Mouse (Mus musculus) mesoderm, embryonic 11.5 days (tissue): Measurements from ENCODE around the gene Scly.

Source experiments
- DNase-seq: peaks from one replicate; pipeline ENCODE4 v3.0.0-alpha.2; 2012; ENCODE audit warnings: low read depth, low spot score

Scly gene

GRCm38 (mm10) chr1:91299707-91300426, 1.7 kb downstream of the Scly start:
- DNase-seq = peak; percentile 20

DNA sequence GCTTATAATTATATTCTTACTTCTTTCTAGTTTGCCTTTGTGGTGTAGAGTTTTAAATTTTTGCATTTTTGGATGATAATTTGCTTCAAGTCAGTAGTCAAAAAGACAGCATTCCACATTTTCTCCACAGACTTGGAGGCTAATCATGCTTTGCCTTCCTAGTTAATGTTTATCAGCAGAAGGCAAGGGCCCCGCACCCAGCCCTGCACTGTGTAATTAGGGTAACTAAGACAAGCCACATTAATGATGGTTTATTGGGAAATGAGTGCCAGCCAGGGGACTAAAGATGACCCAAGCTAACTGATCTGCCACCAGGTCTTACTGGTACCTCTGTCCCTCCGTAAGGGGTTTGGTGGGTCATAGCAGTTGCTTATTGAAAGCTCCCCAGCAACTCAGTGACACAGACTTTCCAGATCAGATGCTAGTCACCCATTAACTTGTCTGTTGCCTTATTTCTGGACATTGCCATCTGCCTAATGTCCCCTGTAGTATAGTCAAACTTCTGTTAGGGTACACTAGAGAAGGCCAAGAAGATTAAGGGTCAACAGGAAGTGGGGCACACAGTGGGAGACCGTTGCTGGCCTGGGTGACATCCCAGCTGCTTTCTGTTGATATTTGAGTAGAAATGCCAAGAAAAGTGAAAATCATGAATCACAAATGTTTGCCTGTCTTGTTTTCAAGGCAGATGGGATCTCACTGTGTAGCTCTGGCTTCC, 3.2 kb downstream of the Scly start:
- no peak for DNase-seq

GRCm38 (mm10) chr1:91302021-91302420, 3.9 kb downstream of the Scly start:
- DNase-seq = no peak

DNA sequence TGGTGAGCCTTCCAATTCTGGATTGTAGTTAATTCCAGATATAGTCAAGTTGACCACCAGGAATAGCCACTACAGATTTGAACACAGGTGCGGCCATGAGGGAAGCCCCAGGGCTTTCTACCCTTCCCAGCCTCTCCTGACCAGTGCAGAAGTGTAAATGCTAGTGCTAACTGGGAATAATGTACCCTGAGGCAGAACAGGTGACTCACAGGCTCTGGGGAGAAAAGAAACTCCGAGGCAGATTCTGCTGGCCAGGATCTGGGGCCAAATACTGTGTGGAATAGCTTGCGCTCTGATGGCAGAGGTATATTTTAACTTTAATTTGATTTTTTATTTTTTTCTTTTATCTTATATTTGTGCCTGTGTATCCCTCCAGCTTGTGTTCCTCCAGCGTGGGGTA, 6.5 kb downstream of the Scly start:
- DNase-seq = no peak

DNA sequence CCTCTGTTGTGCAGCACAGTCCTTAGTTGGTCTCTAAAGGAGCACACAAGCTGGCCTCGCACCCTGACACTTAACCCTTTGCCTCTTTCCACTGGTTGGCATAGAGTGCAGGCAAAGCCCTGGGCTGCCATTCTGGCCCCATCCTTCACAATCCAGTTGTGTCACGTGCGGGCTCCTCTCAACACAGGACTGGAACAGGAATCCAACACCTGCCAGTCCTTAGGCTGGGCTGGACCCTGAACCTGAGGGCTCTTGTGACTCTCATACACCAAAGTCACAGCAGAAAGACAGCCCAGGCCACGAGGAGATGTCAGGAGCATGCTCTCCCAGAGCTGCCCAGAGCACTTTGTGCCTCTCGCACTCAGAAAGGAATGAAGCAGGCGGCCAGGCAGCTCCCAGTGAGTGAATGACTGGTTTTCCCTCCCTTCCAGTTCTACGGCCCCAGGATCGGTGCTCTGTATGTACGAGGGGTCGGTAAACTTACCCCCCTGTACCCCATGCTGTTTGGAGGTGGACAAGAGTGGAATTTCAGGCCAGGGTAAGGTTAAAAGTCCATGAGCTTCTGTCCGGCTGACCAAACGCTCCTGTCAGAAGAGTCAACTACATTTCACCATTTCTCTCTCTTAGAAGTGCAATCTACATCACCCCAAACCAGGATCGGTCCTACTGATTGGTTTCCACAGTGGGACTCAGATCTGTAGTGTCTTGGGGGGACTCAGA, 11.4 kb downstream of the Scly start:
- no peak for DNase-seq

DNA sequence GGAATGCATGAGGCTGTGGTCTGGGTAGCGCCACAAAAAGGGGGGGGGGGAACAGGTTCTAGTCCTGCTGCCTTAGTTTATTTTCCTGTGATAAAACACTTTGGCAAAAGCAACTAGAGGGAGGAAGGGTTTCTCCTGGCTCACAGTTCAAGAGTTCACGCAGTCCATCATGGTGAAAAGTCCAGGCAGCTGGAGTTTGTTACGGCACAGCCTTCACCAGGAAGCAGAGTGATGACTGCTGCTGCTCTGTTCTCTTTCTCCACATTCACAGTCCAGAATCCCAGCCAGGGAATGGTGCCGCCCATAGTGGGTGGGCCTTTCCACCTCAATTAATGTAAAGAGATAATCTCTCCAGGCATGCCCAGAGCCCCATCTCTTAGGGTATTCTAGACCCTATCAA, 14.1 kb downstream of the Scly start:
- DNase-seq = no peak

GRCm38 (mm10) chr1:91313251-91313650, 15.1 kb downstream of the Scly start:
- DNase-seq = peak; percentile 23

DNA sequence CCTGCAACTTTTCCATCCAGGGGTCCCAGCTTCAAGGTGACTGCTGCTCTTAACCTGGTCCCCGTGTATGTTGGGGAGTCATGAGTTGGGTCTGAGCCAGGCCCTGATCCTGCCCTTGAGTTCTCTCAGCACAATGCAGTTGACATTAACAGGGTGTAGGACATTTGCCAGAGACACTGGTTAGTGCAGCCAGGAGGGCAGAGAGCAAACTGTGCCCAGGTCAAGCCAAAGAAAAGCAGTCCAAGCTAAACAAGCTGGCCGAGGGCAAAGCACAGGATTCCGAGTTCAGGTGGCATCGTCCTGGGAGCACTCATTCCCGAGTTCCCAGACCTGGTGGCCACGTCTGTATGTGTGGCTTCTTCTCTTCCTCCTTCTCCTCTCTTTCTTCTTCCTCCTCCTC, 19.5 kb downstream of the Scly start:
- no peak for DNase-seq

GRCm38 (mm10) chr1:91321760-91322438, 23.8 kb downstream of the Scly start, which contains the start of gene Espnl:
TSS of gene Espnl (plus strand) at chr1:91322075.
- no peak for DNase-seq

DNA sequence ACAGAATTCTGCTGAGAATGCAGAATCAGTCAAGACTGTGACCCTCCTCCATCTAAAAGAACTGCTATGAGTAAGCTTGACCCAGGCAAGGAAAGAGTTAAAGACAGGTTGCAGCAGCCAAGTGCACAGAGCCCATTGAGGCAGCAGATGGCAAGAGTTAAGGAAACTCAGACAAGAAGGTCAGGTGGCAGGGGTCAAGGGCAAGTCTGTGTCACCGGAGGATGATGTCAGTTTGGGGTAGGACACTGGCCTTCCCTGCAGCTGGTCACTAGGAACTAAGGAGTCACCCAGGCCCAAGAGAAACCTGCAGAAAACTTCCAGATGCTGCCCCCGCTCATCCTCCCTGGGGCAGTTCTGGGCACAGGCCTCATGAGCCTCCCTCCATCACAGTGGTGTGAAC, 26.5 kb downstream of the Scly start:
- DNase-seq = no peak

GRCm38 (mm10) chr1:91325488-91326042, 27.4 kb downstream of the Scly start:
- no peak for DNase-seq

GRCm38 (mm10) chr1:91332102-91332501, 34.0 kb downstream of the Scly start:
- DNase-seq = no peak

GRCm38 (mm10) chr1:91333582-91333981, 35.4 kb downstream of the Scly start:
- no peak for DNase-seq

DNA sequence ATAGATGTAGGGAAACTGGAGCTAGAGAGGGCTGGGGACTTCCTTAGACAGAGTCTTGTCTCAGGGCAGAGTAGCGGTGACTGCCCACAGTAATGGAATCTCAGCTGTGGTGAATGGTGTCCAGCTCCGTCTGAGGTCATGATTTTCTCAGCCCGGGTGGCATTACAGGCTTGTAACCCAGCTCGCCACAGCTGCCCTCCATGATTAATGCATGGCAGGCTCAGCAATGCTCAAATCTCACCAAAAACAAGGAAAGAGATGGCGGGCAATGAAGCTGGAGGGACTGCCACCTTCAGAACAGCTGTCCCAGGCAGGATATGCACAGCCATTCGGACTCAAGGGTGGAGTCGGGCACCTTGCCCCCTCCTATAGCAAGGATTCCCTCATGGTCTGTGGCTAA, 39.2 kb downstream of the Scly start:
- no peak for DNase-seq

DNA sequence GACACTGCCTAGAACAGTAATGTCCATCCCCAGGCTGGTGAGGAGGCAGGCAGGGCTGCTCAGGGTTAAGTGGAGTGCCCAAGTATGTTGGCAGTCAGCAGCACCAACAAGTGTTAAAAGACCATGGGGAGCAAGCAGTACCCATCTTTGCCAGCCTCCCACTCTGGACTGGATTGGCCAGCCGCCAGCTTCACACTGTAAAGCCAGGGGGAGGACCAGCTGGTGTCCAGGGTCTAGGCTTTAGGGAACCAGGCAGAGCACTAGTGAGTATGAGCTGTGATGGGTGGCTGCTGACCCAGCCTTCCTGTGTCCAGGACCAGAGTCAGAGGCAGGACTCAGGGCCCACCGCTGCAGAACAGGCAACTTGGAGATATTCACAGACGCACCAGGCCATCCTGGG, 45.9 kb downstream of the Scly start:
- no peak for DNase-seq

DNA sequence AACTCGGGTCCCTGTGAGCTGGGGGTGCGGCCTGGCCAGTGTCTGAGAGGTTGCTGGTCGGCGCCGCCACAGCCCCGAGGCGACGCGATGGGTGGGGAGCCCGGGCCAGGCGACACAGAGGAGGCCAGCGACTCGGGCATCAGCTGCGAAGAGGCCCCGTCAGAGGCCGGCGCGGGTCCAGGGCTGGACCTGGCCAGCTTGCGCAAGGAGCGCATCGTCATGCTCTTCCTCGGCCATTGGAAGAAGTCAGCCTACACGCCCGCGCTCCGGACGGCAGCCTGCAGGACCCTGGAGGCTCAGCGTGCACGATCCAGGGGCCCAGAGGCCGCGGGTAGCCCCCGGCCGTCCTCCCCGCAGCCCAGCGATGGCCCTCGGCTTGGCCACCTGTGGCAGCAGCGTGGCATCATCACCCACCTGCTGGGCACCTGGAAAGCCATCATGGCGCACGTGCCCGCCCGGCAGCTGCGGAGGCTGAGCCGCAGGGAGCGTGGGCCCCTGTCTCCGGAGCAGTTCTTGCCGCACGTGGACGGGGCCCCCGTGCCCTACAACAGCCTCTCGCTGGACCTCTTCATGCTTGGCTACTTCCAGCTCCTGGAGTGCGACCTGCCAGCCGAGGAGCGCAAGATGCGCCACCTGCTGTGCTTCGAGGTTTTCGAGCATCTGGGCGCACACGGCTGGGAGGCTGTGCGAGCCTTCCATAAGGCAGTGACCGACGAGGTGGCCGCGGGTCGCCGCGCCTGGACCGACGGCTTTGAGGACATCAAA, 47.0 kb downstream of the Scly start:
- peak; percentile 47 for DNase-seq

DNA sequence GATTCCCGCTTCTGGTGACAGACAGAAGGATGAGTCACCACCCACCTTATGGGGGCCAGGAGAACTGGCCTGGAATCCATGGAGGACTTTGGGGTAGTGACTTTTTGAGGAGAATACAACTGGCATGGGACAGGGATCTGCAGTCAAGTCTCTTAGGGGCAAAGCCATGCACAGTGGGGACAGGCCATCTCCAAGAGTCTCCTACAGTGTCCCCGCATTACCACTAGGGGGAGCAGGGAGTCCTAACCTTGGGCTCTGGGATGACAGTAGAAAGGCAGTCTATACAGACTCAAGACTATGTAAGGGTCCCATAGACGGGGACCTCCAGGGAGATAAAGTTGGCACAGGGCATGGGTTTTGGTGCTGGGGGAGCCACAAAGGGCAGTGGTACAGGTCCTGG, 48.8 kb downstream of the Scly start:
- DNase-seq = peak; percentile 76

DNA sequence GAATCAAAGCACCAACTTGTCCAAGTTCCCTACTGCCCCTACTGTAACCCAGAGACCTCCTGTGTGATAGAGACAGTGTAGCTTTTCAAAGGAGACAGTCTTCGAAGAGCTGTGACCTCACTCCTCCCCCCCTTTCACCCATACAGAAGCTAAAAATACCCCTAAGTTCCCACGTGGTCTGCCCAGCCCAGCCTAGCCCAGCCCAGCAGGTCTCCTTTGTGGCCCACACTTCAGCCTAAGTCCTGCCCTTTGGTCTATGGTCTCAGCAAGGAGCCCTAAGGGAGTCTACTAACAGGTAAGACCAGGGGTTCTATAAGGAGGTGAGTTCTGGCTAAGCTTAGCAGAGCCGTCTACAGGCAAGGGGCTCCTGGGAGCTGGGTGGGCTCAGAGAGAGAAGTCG, 52.7 kb downstream of the Scly start, which contains the start of gene Klhl30:
TSS of gene Klhl30 (plus strand) at position 176 of the 400 bp plus-strand sequence.
- DNase-seq = no peak

DNA sequence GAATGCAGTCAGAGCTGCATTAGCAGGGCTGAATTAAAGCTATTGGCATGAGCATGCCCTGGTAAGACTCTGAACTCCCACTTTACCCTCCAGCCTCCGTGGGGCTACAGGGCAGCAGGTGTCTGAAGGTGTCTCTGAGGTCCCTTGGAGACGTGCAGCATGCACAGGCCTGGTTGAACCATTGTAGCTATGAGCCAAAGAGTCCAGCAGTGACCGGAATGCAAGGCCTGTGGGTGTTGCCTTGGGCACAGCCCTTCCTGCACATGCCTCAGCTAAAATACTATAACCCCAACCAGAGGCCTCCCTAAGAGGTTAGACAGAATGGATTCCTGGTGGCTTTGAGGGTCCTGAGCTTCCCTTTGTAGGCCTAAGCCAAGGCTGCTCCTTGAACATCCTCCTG, 53.1 kb downstream of the Scly start:
- DNase-seq = no peak

DNA sequence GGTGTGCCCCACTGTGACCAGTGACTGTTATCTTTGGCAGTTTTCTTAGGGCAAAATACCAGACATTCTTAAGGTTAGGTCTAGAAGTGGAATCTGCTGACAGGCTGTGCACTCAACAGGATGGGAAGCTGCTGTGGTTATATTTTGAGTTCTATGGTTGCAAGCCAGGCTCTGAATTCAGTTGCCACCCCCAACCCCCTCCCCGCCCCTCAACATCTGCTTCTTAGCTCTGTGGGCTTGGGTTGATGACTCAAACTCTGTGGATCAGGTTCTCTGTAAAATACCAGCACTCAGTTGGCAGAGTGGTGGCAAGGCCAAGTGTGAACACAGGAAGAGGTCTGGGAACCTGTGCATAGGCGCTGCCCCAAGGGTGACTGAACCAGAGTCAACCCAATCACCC, 54.1 kb downstream of the Scly start:
- no peak for DNase-seq

DNA sequence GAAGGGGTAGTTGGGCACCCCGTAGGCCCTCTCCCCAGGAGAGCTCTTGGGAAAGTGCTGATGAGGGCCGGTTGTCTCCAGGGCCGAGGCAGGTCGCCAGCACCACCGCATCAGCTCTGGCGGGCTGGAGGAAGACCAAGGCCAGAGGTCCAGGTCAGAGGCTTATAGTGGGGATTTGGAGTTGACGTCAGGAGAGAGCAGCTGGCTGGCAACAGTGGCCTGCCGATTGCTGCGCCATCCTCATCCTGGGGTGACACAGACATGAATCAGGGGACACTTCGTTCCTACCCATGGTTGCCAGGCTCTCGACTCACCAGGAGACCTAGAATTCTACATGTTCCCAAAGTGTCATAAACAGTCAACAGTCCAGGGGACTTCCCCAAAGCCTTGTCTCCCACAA, 58.0 kb downstream of the Scly start:
- no peak for DNase-seq
